In the genomic region with DNA sequence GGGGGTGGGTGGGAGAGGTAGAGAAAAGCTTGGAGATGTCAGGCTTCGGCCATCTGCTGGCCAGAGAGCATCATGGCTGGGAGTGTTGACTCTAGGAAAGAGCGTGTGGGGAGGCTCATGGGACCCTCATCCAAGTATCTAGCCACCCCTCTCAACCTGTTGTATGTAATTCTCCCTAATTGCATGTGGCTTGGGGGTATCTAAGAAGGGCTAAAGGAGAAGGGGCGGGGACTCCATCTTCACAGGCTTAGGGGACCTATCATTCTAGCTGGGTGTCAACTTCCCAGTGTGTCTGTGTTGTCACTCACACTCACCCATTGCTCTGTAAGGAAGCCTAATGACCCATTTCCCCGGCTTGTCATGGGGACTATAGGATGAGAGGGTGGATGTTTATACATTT, we compare ENCODE assay signal across 20 mouse cellular contexts. TPM values are rescaled to one million over a fixed set of nuclear protein-coding genes. Genes with fewer than 3 reads are reported as not detected.
DNase-seq lines count a peak whose midpoint lies in the region; ATAC-seq and TF ChIP-seq lines count a peak whose summit lies in the region.
"Had no signal": no experiment of that assay in that cellular context is flagged by ENCODE, and none has a peak within 500 bp of the region (broad histone marks: within the 10 kb centered on the region; RNA-seq: fewer than 3 reads in every experiment).

No protein-coding gene starts in this region.

- H3K9me3 ChIP-seq in kidney, embryonic 15.5 days (replicated peaks): no peaks in the 10 kb centered on the region
- H3K9me3 ChIP-seq in lung, embryonic 14.5 days (ENCODE audit: low read depth, low read length): no peaks in the 10 kb centered on the region
- peaks cover 7% of the 10 kb centered on the region for H3K9me3 ChIP-seq in CH12.LX (replicated peaks; ENCODE audit: low read length)
- H3K9me3 ChIP-seq in hindbrain, embryonic 14.5 days (ENCODE audit: control insufficient read depth, low read length): no peaks in the 10 kb centered on the region
- H3K9me3 ChIP-seq: embryonic facial prominence, embryonic 12.5 days; forebrain, embryonic 15.5 days; heart, embryonic 10.5 days; hindbrain, embryonic 12.5 days had no signal

- peaks cover 2% of the 10 kb centered on the region; the same call in 1 of the 2 replicates for H3K36me3 ChIP-seq in kidney, adult 2 months (ENCODE audit: control insufficient read depth, insufficient read depth, low read length)
- peaks cover 50% of the 10 kb centered on the region for H3K36me3 ChIP-seq in kidney, embryonic 15.5 days
- H3K36me3 ChIP-seq in lung, embryonic 14.5 days (ENCODE audit: insufficient read depth): peaks cover 47% of the 10 kb centered on the region
- H3K36me3 ChIP-seq in CH12.LX (replicated peaks in 1 of 2; ENCODE audit: control insufficient read depth in 1 of 2, insufficient read depth in 1 of 2, low read length in 1 of 2): peaks cover 27 to 62% of the 10 kb centered on the region in 2 experiments
- peaks cover 47% of the 10 kb centered on the region for H3K36me3 ChIP-seq in hindbrain, embryonic 14.5 days (replicated peaks; ENCODE audit: control insufficient read depth, insufficient read depth)

- TF ChIP-seq POLR2A in kidney, adult 2 months (IDR thresholded peaks at IDR 0.05; ENCODE audit: low read depth, low read length): peak; percentile 30
- no peak for TF ChIP-seq POLR2A in CH12.LX (IDR thresholded peaks at IDR 0.05; ENCODE audit: low read depth, low read length)

- no peak for DNase-seq in kidney, adult 2 months
- DNase-seq in lung, embryonic 14.5 days: no peak
- DNase-seq in lung, postnatal 36 days: no peak
- no peak for DNase-seq in CH12.LX (ENCODE audit: extremely low read depth)
- DNase-seq in hindbrain, embryonic 14.5 days (ENCODE audit: low spot score): no peak
- no peak for DNase-seq in retina, postnatal 1 day
- DNase-seq: adrenal gland, adult 8-10 months; cerebellum, adult 11 months; cerebellum, adult 8-10 months; cerebellum, postnatal 14 days; gastrocnemius, postnatal 36 days; heart, adult 18-20 months; heart, postnatal 10 days; heart, postnatal 4 days had no signal

- peak; percentile 0 for TF ChIP-seq RAD21 in CH12.LX (IDR thresholded peaks at IDR 0.05; ENCODE audit: low read depth, low read length)

- in situ Hi-C loops in CH12.LX (cut with MboI; ENCODE audit: low pct_ligation_motif_present, low pct_unique_long_range_greater_than_20kb, low sequenced_read_pairs): no loop called here

- no peak overlapping the region for H3K9ac ChIP-seq in kidney, embryonic 15.5 days
- no peak overlapping the region for H3K9ac ChIP-seq in lung, embryonic 14.5 days
- no peak overlapping the region for H3K9ac ChIP-seq in CH12.LX (ENCODE audit: insufficient read depth, low read depth)
- H3K9ac ChIP-seq in hindbrain, embryonic 14.5 days: no peak overlapping the region
- H3K9ac ChIP-seq: embryonic facial prominence, embryonic 12.5 days; forebrain, embryonic 15.5 days; hindbrain, embryonic 12.5 days had no signal

- ATAC-seq in kidney, embryonic 15.5 days (replicated peaks; ENCODE audit: low FRiP score): no peak
- ATAC-seq in lung, embryonic 14.5 days (ENCODE audit: insufficient read depth): peak; percentile 6; the same call in 1 of the 2 replicates
- ATAC-seq in hindbrain, embryonic 14.5 days (ENCODE audit: low FRiP score): no peak
- ATAC-seq: forebrain, embryonic 15.5 days had no signal

- TF ChIP-seq CTCF in kidney, adult 2 months (conservative IDR thresholded peaks at IDR 0.05; ENCODE audit: insufficient read depth, insufficient read length, low read depth, low read length): peak; percentile 35
- TF ChIP-seq CTCF in lung, embryonic 14.5 days (IDR thresholded peaks at IDR 0.05; ENCODE audit: low read depth): 0 out of 2 replicates have a peak, but pooled peaks have one; percentile 5
- TF ChIP-seq CTCF in CH12.LX (conservative IDR thresholded peaks at IDR 0.05 in 1 of 2, IDR thresholded peaks at IDR 0.05 in 1 of 2; ENCODE audit: low read depth in 2 of 2, low read length in 2 of 2): peak in 1 of 2 experiments; percentile 36; a peak in 1 of 4 replicates

- dilution Hi-C loops in CH12.LX (cut with MboI; ENCODE audit: extremely low pct_ligation_motif_present, extremely low pct_unique_long_range_greater_than_20kb, low sequenced_read_pairs): no loop called here

- no peak overlapping the region for H3K27ac ChIP-seq in kidney, adult 2 months (ENCODE audit: insufficient read depth, low read depth, low read length)
- no peak overlapping the region for H3K27ac ChIP-seq in kidney, embryonic 15.5 days
- H3K27ac ChIP-seq in lung, embryonic 14.5 days (ENCODE audit: low read depth): no peak overlapping the region
- H3K27ac ChIP-seq in CH12.LX (ENCODE audit: insufficient read depth, low read depth): no peak overlapping the region
- no peak overlapping the region for H3K27ac ChIP-seq in hindbrain, embryonic 14.5 days
- H3K27ac ChIP-seq: embryonic facial prominence, embryonic 12.5 days; forebrain, embryonic 15.5 days; hindbrain, embryonic 12.5 days had no signal

- no peaks in the 10 kb centered on the region for H3K27me3 ChIP-seq in kidney, adult 2 months (replicated peaks; ENCODE audit: control insufficient read depth, insufficient read depth, low read length)
- peaks cover 3% of the 10 kb centered on the region; the same call in 1 of the 2 replicates for H3K27me3 ChIP-seq in kidney, embryonic 15.5 days
- H3K27me3 ChIP-seq in lung, embryonic 14.5 days (ENCODE audit: insufficient read depth, low read length): no peaks in the 10 kb centered on the region
- no peaks in the 10 kb centered on the region for H3K27me3 ChIP-seq in CH12.LX (replicated peaks)
- H3K27me3 ChIP-seq in hindbrain, embryonic 14.5 days (ENCODE audit: control insufficient read depth, insufficient read depth, low read length): no peaks in the 10 kb centered on the region
- H3K27me3 ChIP-seq: embryonic facial prominence, embryonic 12.5 days; forebrain, embryonic 15.5 days; hindbrain, embryonic 12.5 days had no signal

- no peaks in the 10 kb centered on the region for H3K79me2 ChIP-seq in CH12.LX (replicated peaks; ENCODE audit: control insufficient read depth, extremely low read depth, insufficient read depth, poor library complexity, severe bottlenecking)

- H3K4me2 ChIP-seq in kidney, embryonic 15.5 days: no peak overlapping the region
- H3K4me2 ChIP-seq in lung, embryonic 14.5 days: no peak overlapping the region
- no peak overlapping the region for H3K4me2 ChIP-seq in CH12.LX (ENCODE audit: insufficient read depth, low read depth, poor library complexity, severe bottlenecking)
- no peak overlapping the region for H3K4me2 ChIP-seq in hindbrain, embryonic 14.5 days (replicated peaks)
- H3K4me2 ChIP-seq: embryonic facial prominence, embryonic 12.5 days; forebrain, embryonic 15.5 days; hindbrain, embryonic 12.5 days had no signal

- peaks cover 12% of the 10 kb centered on the region for H3K4me1 ChIP-seq in kidney, adult 2 months (ENCODE audit: control insufficient read depth, insufficient read depth, low read length)
- H3K4me1 ChIP-seq in kidney, embryonic 15.5 days: peaks cover 12% of the 10 kb centered on the region
- H3K4me1 ChIP-seq in lung, embryonic 14.5 days (ENCODE audit: insufficient read depth): no peaks in the 10 kb centered on the region
- H3K4me1 ChIP-seq in CH12.LX (ENCODE audit: control insufficient read depth in 1 of 2, insufficient read depth in 2 of 2): peaks cover 28 to 58% of the 10 kb centered on the region in 2 experiments
- H3K4me1 ChIP-seq in hindbrain, embryonic 14.5 days (replicated peaks; ENCODE audit: control insufficient read depth, insufficient read depth, low read length): no peaks in the 10 kb centered on the region
- H3K4me1 ChIP-seq: embryonic facial prominence, embryonic 12.5 days; forebrain, embryonic 15.5 days; hindbrain, embryonic 12.5 days had no signal

- H3K4me3 ChIP-seq in kidney, adult 2 months (ENCODE audit: insufficient read depth, low read depth, low read length): no peak overlapping the region
- no peak overlapping the region for H3K4me3 ChIP-seq in kidney, embryonic 15.5 days (replicated peaks)
- no peak overlapping the region for H3K4me3 ChIP-seq in lung, embryonic 14.5 days (ENCODE audit: low read depth, low read length)
- no peak overlapping the region for H3K4me3 ChIP-seq in CH12.LX (replicated peaks in 1 of 3; ENCODE audit: low read depth in 2 of 3, low read length in 2 of 3, poor library complexity in 1 of 3)
- H3K4me3 ChIP-seq in hindbrain, embryonic 14.5 days (replicated peaks; ENCODE audit: low read length): no peak overlapping the region
- H3K4me3 ChIP-seq: embryonic facial prominence, embryonic 12.5 days; forebrain, embryonic 15.5 days; heart, embryonic 10.5 days; hindbrain, embryonic 12.5 days had no signal

- no peak for TF ChIP-seq EP300 in CH12.LX (IDR thresholded peaks at IDR 0.05; ENCODE audit: low read length)

- 89% methylated on average over 4 of the region's 4 CpGs for WGBS in kidney, adult 2 months
- 87% methylated on average over 4 of the region's 4 CpGs for WGBS in kidney, embryonic 15.5 days
- WGBS in lung, embryonic 14.5 days: 74% methylated on average over 4 of the region's 4 CpGs
- WGBS in hindbrain, embryonic 14.5 days: 78% methylated on average over 4 of the region's 4 CpGs

RNA-seq across cellular contexts. Expression of a gene that starts 9.4 kb away (rescaled TPM):
- polyA plus RNA-seq in kidney, adult 2 months (2012; rRNA removed): 2.0 and 4.2 TPM in 2 replicates
- 0.09 TPM in 1 of 2 replicates, not detected in the other for polyA plus RNA-seq in kidney, embryonic 15.5 days (2015; fragmentation: Nextera tagmentation; extraction: Ambion mirVana)
- 0.08 and 0.09 TPM in 2 replicates for polyA plus RNA-seq in lung, embryonic 14.5 days (2014; fragmentation: Nextera tagmentation; extraction: Ambion mirVana)
- 1.4 and 1.5 TPM in 2 replicates for total RNA-seq in CH12.LX (2012; rRNA removed)
- 0.54 and 1.0 TPM in 2 replicates for total RNA-seq in CH12.LX (2014; rRNA removed)
- 9.9 and 12.5 TPM in 2 replicates for polyA plus RNA-seq in CH12.LX (2012; ENCODE audit: insufficient read length, low read depth)
- polyA plus RNA-seq in hindbrain, embryonic 14.5 days (2014; fragmentation: Nextera tagmentation; extraction: Ambion mirVana): 0.12 TPM in 1 of 2 replicates, not detected in the other
- polyA plus RNA-seq: embryonic facial prominence, embryonic 12.5 days; forebrain, embryonic 11.5 days; forebrain, embryonic 15.5 days; heart, embryonic 10.5 days had no signal

RNA-seq across cellular contexts. Expression of a gene that starts 16.6 kb away (rescaled TPM):
- 315 and 343 TPM in 2 replicates for polyA plus RNA-seq in kidney, adult 2 months (2012; rRNA removed)
- 104 and 121 TPM in 2 replicates for polyA plus RNA-seq in kidney, embryonic 15.5 days (2015; fragmentation: Nextera tagmentation; extraction: Ambion mirVana)
- 104 and 110 TPM in 2 replicates for polyA plus RNA-seq in lung, embryonic 14.5 days (2014; fragmentation: Nextera tagmentation; extraction: Ambion mirVana)
- total RNA-seq in CH12.LX (2012; rRNA removed) (65.1 and 71.9 TPM in 2 replicates), CH12.LX (2014; rRNA removed) (93.1 and 105 TPM in 2 replicates)
- polyA plus RNA-seq in CH12.LX (2012; ENCODE audit: insufficient read length, low read depth): 68.2 and 69.6 TPM in 2 replicates
- 99.0 and 99.7 TPM in 2 replicates for polyA plus RNA-seq in hindbrain, embryonic 14.5 days (2014; fragmentation: Nextera tagmentation; extraction: Ambion mirVana)

RNA-seq across cellular contexts. Expression of a gene that starts 28.9 kb away (rescaled TPM):
- 24.4 and 29.7 TPM in 2 replicates for polyA plus RNA-seq in kidney, adult 2 months (2012; rRNA removed)
- 67.0 and 73.4 TPM in 2 replicates for polyA plus RNA-seq in kidney, embryonic 15.5 days (2015; fragmentation: Nextera tagmentation; extraction: Ambion mirVana)
- polyA plus RNA-seq in lung, embryonic 14.5 days (2014; fragmentation: Nextera tagmentation; extraction: Ambion mirVana): 77.0 and 78.1 TPM in 2 replicates
- total RNA-seq in CH12.LX (2012; rRNA removed): 120 and 156 TPM in 2 replicates
- 177 and 186 TPM in 2 replicates for total RNA-seq in CH12.LX (2014; rRNA removed)
- 129 and 131 TPM in 2 replicates for polyA plus RNA-seq in CH12.LX (2012; ENCODE audit: insufficient read length, low read depth)
- polyA plus RNA-seq in hindbrain, embryonic 14.5 days (2014; fragmentation: Nextera tagmentation; extraction: Ambion mirVana): 49.6 and 52.9 TPM in 2 replicates

RNA-seq across cellular contexts. Expression of a gene that starts 32.3 kb away (rescaled TPM):
- polyA plus RNA-seq in kidney, adult 2 months (2012; rRNA removed): 28.5 and 32.6 TPM in 2 replicates
- 49.0 and 55.1 TPM in 2 replicates for polyA plus RNA-seq in kidney, embryonic 15.5 days (2015; fragmentation: Nextera tagmentation; extraction: Ambion mirVana)
- 49.2 and 55.0 TPM in 2 replicates for polyA plus RNA-seq in lung, embryonic 14.5 days (2014; fragmentation: Nextera tagmentation; extraction: Ambion mirVana)
- total RNA-seq in CH12.LX (2012; rRNA removed): 86.0 and 103 TPM in 2 replicates
- 54.7 and 60.1 TPM in 2 replicates for total RNA-seq in CH12.LX (2014; rRNA removed)
- polyA plus RNA-seq in CH12.LX (2012; ENCODE audit: insufficient read length, low read depth): 99.8 and 111 TPM in 2 replicates
- 13.0 and 13.4 TPM in 2 replicates for polyA plus RNA-seq in hindbrain, embryonic 14.5 days (2014; fragmentation: Nextera tagmentation; extraction: Ambion mirVana)

RNA-seq across cellular contexts. Expression of a gene that starts 49.0 kb away (rescaled TPM):
- polyA plus RNA-seq in kidney, adult 2 months (2012; rRNA removed): 5.8 and 6.1 TPM in 2 replicates
- polyA plus RNA-seq in kidney, embryonic 15.5 days (2015; fragmentation: Nextera tagmentation; extraction: Ambion mirVana): 24.5 and 28.0 TPM in 2 replicates
- polyA plus RNA-seq in lung, embryonic 14.5 days (2014; fragmentation: Nextera tagmentation; extraction: Ambion mirVana): 27.1 and 29.5 TPM in 2 replicates
- 42.7 and 46.7 TPM in 2 replicates for total RNA-seq in CH12.LX (2012; rRNA removed)
- total RNA-seq in CH12.LX (2014; rRNA removed): 24.2 and 24.5 TPM in 2 replicates
- polyA plus RNA-seq in CH12.LX (2012; ENCODE audit: insufficient read length, low read depth): 31.9 and 39.8 TPM in 2 replicates
- polyA plus RNA-seq in hindbrain, embryonic 14.5 days (2014; fragmentation: Nextera tagmentation; extraction: Ambion mirVana): 6.3 and 7.3 TPM in 2 replicates
